Mouse (Mus musculus) lung, adult 2 months (tissue): ENCODE results near the gene Tbx20.

Source experiments
- CTCF ChIP-seq: fragments of 200-500 bp; IDR thresholded peaks from 2 replicates; pipeline ENCODE4 v1.5.1; 2011; ENCODE audit warnings: mild to moderate bottlenecking, low read length, control low read depth; ENCODE audit not compliant: insufficient read depth
- POLR2A ChIP-seq: fragments of 200-500 bp; IDR thresholded peaks from 2 replicates; pipeline ENCODE4 v1.6.1; 2011; ENCODE audit warnings: low read depth, mild to moderate bottlenecking, control low read depth, low read length, borderline replicate concordance; ENCODE audit errors: extremely low read depth

DNA sequence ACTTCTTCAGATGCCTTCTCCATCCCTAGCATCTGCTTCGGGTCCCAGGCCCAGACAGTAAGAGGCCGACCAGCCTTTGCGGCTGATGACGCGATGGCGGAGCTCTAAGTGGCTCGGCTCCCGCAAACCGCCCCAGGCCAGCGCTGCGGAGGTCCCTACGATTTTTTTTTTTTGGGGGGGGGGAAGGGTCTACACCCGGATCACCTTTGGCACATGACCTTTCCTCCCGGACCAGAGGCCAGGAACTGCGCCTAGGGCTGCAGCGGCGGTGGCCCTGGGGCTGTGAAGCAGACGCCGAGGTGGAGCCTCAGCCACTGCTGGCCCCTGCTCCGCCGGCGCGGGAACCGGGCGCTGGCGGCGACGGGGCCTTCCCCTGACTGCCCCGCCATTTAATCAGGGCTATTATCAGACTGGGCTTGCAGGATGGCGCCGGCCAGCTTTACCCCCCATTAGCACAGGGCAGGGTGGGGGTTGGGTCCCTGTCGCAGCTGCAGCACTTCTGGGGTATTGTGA lies 6.9 kb upstream of the Tbx20 start:
- no peak for TF ChIP-seq CTCF
- no peak for TF ChIP-seq POLR2A
